Mouse (Mus musculus) adrenal gland, adult 8-10 months (tissue): ENCODE measurements around the gene Prlh. TPM values are rescaled to one million over a fixed set of nuclear protein-coding genes. Genes with fewer than 3 reads are reported as not detected.

Experiments
- DNase-seq: peaks from one replicate; pipeline ENCODE4 v3.0.0; 2022
- total RNA-seq, 4 experiments: library from RNA; stranded (reverse); gene quantifications; 2 replicates each; pipeline ENCODE4 v1.2.4; 2022

Prlh gene
- total RNA-seq, 4 experiments from 2014 or later: not detected

DNA sequence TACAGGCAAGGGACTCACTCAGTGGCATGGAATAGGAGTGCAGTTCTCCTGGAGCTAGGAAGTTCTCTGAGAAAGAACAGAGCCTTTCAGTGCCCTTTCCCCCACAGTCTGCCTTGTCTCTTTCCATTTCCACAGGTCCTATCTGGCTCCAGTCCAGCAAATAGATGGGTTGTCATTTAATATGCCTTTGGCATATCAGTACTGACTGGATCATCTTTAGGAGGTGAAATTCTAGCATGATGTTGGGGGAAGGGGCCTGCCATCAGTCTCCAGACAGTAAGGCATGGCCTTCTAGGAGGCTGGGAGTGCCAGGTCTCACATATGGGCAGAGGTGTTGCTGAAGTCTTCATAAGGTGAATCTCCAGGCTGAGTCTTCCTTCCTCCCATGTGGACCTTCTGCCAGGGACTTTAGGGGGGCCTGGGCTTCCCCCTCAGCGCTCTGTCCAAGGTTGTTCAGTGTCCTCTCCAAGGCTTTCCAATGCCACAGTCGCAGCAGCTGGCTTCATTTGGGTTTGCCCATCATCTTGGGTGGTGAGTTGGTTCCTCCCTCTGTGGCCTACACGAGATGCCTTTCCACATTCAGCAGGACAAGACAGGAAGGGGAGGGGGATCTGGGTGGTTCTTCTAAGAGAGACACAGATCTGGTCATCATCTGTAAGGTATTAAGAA lies 49.1 kb downstream of the Prlh start:
- no peak for DNase-seq

DNA sequence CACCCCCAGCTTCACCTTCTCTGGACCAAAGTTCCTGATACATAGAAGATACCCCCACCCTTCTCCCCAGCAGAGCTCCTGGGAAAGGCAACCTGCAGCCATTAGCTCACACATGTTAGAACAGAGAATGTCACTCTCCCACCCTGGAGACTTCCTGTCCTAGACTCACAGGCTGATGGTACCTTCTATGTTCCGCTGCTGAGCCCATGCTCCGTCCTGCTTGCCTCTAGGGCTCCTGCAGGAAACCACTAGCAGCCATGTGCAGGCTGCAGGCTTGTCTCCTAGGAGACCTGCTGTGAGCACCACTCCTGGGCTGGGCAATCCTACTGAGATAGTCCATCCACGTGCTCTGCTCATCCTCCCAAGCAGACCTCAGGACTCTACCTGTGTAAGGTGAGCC lies 49.7 kb downstream of the Prlh start:
- no peak for DNase-seq

Other genes starting within 250 kb of the Prlh start
- gene Col6a3, start 109.1 kb upstream of the Prlh start, total RNA-seq: 10 to 100 TPM; 14.7 to 40.9 (median 19.8) TPM
- 1 to 10 TPM; 3.8 to 7.5 (median 5.4) TPM for gene Mlph, start 38.0 kb upstream of the Prlh start, total RNA-seq
- gene Rab17, start 16.6 kb downstream of the Prlh start, total RNA-seq: not detected
- gene Lrrfip1, start 45.6 kb downstream of the Prlh start, total RNA-seq: 10 to 100 TPM; 50.3 to 77.4 (median 59.8) TPM
- gene Rbm44, start 192.0 kb downstream of the Prlh start, total RNA-seq: not detected
- gene Ramp1, start 226.7 kb downstream of the Prlh start, total RNA-seq: 10 to 100 TPM in 2 of 4 experiments, 1 to 10 TPM in 2; 7.6 to 11.6 (median 10.0) TPM